Mouse (Mus musculus) MEL (cell line): ENCODE data around the gene Bcr.

Experiments used
- CTCF ChIP-seq, 3 experiments: IDR thresholded peaks in 2 of 3; conservative IDR thresholded peaks in 1 of 3; 2 replicates each; pipeline ENCODE4 v1.5.1; 2011 to 2012; ENCODE audit warnings: low read length in 3 of 3, low read depth in 2 of 3, mild to moderate bottlenecking in 2 of 3, improper control_type of control experiment in 1 of 3, inconsistent platforms in 1 of 3, mixed read lengths in 1 of 3, moderate library complexity in 1 of 3; ENCODE audit not compliant: control insufficient read depth in 1 of 3, insufficient read depth in 1 of 3, poor library complexity in 1 of 3, severe bottlenecking in 1 of 3
- EP300 ChIP-seq, 2 experiments: IDR thresholded peaks; 2 replicates each; pipeline ENCODE4 v1.6.1; 2011; ENCODE audit warnings: improper control_type of control experiment in 2 of 2, low read length in 2 of 2, low read depth in 1 of 2, mild to moderate bottlenecking in 1 of 2
- ETS1 ChIP-seq: IDR thresholded peaks from 2 replicates; pipeline ENCODE4 v1.6.1; 2012; ENCODE audit warnings: low read depth, mild to moderate bottlenecking, inconsistent platforms, low read length, improper control_type of control experiment, moderate library complexity
- JUND ChIP-seq: IDR thresholded peaks from 2 replicates; pipeline ENCODE4 v1.6.1; 2011; ENCODE audit warnings: low read depth, mild to moderate bottlenecking, improper control_type of control experiment, low read length
- POLR2A ChIP-seq, 2 experiments: IDR thresholded peaks; 2 replicates each; pipeline ENCODE4 v1.6.1; 2011 to 2012; ENCODE audit warnings: low read length in 2 of 2, mild to moderate bottlenecking in 2 of 2, control low read depth in 1 of 2, improper control_type of control experiment in 1 of 2, low read depth in 1 of 2, moderate library complexity in 1 of 2; ENCODE audit not compliant: control insufficient read depth in 1 of 2, insufficient read depth in 1 of 2, poor library complexity in 1 of 2
- ZNF384 ChIP-seq: IDR thresholded peaks from 2 replicates; pipeline ENCODE4 v1.6.1; 2012; ENCODE audit warnings: low read depth, mild to moderate bottlenecking, inconsistent platforms, low read length, improper control_type of control experiment

GRCm38 (mm10) chr10:75093252-75093987 is 33.0 kb downstream of the Bcr start:
- no peak for TF ChIP-seq EP300 (IDR thresholded peaks at IDR 0.05; ENCODE audit: low read depth in 1 of 2, low read length in 2 of 2)
- no peak for TF ChIP-seq ETS1
- no peak for TF ChIP-seq CTCF (IDR thresholded peaks at IDR 0.05 in 2 of 3, conservative IDR thresholded peaks at IDR 0.05 in 1 of 3; ENCODE audit: control insufficient read depth in 1 of 3, insufficient read depth in 1 of 3, low read depth in 2 of 3, low read length in 3 of 3, poor library complexity in 1 of 3, severe bottlenecking in 1 of 3)
- TF ChIP-seq POLR2A (IDR thresholded peaks at IDR 0.05; ENCODE audit: control insufficient read depth in 1 of 2, insufficient read depth in 1 of 2, low read depth in 1 of 2, low read length in 2 of 2, poor library complexity in 1 of 2) = no peak
- TF ChIP-seq JUND = no peak
- no peak for TF ChIP-seq ZNF384
